Mouse (Mus musculus) erythroblast, embryonic 14.5 days (primary cell): ENCODE results near the gene Lefty1.

ENCODE experiments used
- GATA1 ChIP-seq: IDR thresholded peaks from 2 replicates; pipeline ENCODE4 v1.6.1; 2012; ENCODE audit warnings: low read length, inconsistent platforms, mixed read lengths
- TAL1 ChIP-seq: IDR thresholded peaks from 3 replicates; pipeline ENCODE4 v1.6.1; 2012; ENCODE audit warnings: low read length, inconsistent platforms, mixed read lengths

DNA sequence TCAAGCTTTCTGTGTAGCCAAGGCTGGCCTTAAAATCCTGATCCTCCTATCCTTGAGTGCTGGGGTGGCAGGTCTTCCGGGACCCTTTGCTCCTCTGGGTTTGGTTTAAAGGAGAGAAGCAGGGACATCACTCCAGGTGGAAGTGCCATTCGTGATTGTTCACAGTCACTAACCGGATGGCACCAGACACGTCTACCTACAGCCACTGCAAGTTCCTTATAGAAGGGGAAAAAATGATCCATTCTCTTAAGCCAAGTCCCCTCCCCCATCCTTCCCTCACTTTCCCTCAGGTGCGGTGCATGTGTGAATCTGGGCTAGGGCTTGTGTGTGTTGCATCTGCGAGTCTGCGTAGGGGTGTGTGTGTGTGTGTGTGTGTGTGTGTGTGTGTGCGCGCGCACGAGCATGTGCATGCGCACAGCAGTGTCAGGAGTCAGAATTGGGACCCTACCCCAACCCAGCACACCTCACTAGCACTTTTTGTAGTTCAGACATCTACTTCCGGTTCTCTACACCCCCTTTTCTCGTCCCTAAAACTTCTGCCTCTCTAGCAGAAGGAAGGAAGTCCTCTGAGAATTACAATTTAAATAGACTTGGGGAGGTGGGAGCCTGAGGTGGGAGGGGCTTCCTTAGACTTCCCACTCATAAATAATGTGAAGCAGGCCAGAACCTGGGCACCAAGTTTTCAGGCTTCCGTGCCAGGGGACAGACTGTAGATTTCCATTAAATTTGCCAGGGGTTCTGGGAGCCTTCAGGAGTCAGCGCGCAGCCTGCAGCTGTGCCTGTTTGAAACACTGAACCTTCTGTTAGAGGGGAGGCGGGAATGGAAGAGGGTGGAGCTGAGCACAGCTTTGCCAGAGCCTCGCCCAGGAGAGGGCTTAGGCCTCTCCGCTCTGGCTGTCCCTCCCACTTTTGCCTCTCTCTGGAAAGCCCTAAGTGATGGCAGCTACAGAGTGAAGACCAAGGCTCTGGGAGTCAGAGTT lies 10.5 kb downstream of the Lefty1 start:
- TF ChIP-seq GATA1 (no peak), TAL1 (no peak)
